Mouse (Mus musculus) CH12.LX (cell line): ENCODE data around the gene Ntsr1.

Experiments used
- CTCF ChIP-seq, 2 experiments: IDR thresholded peaks in 1 of 2; conservative IDR thresholded peaks in 1 of 2; 2 replicates each; pipeline ENCODE4 v1.5.1; 2011 to 2012; ENCODE audit warnings: low read depth in 2 of 2, low read length in 2 of 2, improper control_type of control experiment in 1 of 2, inconsistent platforms in 1 of 2, mild to moderate bottlenecking in 1 of 2, moderate library complexity in 1 of 2
- PAX5 ChIP-seq: IDR thresholded peaks from 2 replicates; pipeline ENCODE4 v1.6.1; 2012; ENCODE audit warnings: low read length, inconsistent platforms, mixed read lengths

DNA sequence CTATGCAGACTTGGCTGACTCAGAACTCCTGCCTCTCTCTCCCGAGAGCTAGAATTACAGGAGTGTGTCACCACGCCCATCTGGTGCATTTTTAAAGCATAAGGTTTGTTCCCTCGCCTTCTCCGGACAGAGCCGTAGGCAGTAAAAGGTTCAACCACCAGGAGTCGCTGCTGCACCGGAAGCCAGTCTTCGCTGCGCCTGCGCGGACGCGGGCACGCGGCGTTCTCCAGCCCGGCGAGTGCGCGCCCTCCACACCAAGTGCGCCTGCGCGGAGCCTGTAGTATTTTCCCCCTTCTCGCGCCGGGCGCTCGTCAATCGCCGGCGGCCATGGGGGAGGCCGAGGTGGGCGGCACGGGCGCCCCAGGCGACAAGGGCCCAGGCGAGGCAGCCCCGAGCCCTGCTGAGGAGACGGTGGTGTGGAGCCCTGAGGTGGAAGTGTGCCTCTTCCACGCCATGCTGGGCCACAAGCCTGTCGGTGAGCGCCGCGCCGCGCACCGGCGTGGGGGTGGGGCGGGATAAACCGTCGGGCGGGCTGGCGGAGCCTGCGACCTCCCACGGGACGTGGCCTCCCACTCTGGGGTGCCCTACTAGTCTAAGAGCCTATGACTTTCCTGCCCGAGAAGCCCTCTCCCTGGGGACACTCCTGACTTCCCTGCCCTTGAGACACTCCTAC lies 82.8 kb downstream of the Ntsr1 start:
- TF ChIP-seq CTCF (conservative IDR thresholded peaks at IDR 0.05 in 1 of 2, IDR thresholded peaks at IDR 0.05 in 1 of 2; ENCODE audit: low read depth in 2 of 2, low read length in 2 of 2) (peak; percentile 70 to 97), PAX5 (no peak)
